Mouse (Mus musculus): ENCODE data around the gene Sp4.

- no peak for TF ChIP-seq CHD2 (IDR thresholded peaks at IDR 0.05; ENCODE audit: low read depth, low read length)
- TF ChIP-seq HCFC1 (IDR thresholded peaks at IDR 0.05; ENCODE audit: borderline replicate concordance, insufficient read depth, low read length): no peak
These were observed 2.3 kb upstream of the Sp4 start for GRCm38 (mm10) chr12:118303586-118303985.

All from ES-E14 (cell line).